Mouse (Mus musculus): ENCODE results near the gene Dcaf6.

Dcaf6 gene

DNA sequence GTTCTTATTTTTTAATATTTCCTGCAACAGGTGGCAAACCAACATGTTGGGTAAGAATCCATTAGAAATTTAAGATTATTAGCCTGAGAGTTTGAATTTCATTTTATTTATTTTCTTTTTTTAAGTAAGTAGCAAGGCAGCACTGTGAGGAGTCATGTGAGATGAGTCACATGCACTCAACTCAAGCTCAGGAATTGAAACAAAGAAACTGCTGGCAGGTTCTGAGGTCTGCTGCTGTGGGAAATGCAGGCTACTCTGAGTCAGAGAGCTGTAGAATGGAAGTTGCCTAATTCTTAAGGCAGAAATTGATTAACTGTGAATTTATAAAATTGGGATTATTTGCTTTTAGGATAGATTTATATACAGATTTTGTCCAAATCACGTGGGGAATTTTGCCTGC lies 27.4 kb downstream of the Dcaf6 start:
- in situ Hi-C loops (cut with MboI, MseI), result loop anchor here in 1 of 2 experiments (5.0 kb wide), 1 partner anchor 51 kb away; no protein-coding TSS in a partner anchor

DNA sequence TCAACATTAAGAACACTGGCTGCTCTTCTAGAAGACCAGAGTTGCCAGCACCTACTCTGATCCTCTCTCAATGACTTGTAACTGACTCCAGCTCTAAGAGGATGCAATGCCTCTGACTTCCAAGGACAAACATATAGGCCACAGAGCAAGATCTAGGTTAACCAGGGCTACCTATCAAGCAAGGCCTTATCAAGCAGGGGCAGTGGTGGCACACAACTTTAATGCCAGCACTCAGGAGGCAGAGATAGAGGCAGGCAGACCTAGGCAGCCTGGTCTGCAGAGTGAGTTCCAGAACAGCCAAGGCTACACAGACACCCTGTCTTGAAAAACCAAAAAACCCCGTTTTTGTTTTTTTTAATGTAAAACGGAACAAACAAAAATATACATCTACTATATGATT lies 34.0 kb downstream of the Dcaf6 start:
- in situ Hi-C loops (cut with MboI, MseI), result no loop called here

DNA sequence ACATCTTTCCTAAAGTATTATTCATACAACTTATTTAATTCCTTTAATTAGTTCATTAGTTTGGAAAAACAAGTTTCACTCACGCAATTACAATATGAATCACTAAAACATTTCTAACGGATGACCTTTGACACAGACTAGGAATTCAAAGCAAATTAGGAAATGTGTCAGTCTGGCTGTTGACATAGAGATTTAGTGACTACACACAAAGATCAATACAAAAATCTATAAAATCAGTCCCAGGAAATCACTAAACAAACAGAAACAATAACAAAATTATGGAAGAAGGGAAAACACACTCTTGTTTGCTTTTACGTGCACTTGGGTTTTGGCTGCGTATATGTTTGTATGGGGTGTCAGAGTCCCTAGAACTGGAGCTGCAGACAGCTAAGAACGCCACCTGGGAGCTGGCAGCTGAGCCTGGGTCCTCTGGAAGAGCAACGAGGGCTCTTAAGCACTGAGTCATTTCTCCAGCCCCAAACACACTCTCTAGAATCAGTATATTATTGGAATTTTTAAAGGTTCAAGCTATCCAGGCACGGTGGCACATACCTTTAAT lies 38.8 kb downstream of the Dcaf6 start:
- in situ Hi-C loops (cut with MboI, MseI), result no loop called here

DNA sequence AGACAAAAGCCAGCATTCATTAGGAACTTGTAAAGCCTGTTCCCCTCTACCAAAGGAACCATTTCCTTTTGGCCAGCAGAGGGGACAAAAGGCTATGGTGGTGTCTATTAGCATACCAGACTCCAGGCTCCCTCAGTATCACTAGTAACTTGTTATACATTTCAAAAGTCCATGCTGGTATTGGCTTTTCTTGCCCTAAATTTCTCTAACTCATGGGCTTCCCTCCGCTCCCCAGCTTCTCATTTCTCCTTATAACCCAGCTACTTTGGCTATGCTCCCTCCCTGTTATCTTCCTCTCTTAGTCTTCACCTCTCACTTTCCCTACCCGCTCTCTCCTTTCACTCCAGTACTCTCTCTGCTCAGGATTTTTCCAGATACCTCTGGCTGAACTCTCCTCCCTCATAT lies 63.9 kb downstream of the Dcaf6 start:
- in situ Hi-C loops (cut with MboI, MseI), result no loop called here

DNA sequence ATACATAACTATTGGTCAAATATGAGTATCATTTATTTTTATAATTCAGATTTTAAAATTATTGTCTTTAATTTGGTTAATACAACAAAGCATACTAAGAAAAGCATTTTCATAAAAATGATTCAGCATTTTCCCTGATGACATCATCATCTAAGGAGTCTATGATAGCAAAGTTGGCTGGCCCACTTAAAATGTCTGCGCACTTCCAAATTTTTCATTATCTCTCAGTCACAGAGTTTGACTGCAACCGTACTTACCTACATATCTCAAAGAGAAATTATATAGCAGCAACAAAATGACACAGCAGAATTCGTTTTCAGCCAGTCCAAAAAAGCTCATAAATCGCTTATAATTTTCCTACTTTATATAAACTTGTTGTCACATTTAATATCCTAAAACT lies 64.3 kb downstream of the Dcaf6 start:
- in situ Hi-C loops (cut with MboI, MseI), result no loop called here

DNA sequence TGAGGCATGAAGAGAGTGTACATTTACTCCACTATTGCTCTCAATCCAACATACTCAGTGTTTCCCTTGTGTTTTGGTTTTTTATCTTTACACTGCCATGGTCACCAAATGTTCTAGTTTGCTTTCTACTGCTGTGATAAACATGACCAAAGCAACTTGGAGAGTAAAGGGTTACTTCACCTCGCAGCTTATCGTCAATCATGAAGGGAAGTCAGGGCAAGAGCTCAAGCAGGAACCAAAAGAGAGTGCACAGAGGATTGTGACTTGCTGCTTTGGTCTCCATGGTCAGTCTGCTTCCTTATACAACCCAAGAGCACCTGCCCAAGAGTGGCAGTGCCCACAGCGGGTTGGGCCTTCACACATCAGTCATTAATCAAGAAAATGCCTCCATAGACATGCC lies 65.4 kb downstream of the Dcaf6 start:
- in situ Hi-C loops (cut with MboI, MseI), result no loop called here

DNA sequence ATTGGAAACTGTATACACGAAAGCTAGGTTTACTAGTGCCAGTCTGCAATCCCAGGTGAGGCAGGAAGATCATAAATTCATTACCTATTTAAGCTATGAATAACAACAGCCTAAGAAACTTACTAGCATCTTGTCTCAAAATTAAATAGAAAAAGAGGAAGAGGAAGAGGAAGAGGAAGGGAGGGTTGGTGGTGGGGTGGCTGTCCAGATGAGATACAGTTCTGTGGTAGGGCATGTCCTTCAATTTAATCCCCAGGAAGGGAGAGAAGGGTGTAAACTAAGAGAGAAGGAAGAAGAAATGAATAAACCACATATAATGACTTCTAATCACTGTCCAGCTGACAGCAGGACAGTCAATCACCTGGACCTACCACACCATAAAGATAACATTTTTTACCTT lies 67.2 kb downstream of the Dcaf6 start:
- in situ Hi-C loops (cut with MboI, MseI), result no loop called here

DNA sequence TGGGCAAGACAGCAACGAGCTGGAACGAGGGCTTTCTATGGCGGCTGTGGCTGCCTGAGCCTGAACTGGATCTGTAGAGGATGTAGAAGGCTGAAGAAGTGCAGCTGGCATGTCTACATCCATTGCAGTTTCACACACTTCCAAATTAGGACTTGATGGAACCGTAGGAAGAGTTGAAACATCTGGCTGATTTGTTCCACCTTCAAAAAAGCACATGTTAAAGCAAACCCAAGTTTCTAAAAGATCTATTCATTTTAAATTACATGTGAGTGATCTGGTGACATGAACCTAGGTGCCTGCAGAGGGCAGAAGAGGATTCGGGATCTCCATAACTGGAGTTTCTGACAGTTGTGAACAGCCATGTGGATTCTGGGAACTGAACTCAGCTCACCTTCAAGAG lies 71.6 kb downstream of the Dcaf6 start:
- in situ Hi-C loops (cut with MboI, MseI), result no loop called here

DNA sequence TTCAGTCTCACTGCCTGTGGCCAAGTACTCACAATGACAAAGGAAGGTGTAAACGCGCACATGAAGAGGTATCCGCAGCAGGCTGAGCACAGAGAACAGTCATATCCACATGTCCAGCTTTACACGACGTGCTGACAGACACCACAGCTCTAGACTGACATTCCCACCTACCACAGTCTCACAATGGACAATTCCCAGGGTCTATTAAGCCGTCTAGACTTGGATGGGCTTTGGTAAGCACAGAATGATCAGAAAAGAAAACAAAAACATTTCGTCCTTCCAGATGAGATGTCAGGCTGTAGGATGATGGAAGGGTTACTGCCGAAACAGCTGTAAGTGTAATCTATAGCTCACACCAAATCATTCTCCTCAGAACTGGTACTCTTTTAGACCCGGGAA lies 73.8 kb downstream of the Dcaf6 start:
- in situ Hi-C loops (cut with MboI, MseI), result no loop called here

DNA sequence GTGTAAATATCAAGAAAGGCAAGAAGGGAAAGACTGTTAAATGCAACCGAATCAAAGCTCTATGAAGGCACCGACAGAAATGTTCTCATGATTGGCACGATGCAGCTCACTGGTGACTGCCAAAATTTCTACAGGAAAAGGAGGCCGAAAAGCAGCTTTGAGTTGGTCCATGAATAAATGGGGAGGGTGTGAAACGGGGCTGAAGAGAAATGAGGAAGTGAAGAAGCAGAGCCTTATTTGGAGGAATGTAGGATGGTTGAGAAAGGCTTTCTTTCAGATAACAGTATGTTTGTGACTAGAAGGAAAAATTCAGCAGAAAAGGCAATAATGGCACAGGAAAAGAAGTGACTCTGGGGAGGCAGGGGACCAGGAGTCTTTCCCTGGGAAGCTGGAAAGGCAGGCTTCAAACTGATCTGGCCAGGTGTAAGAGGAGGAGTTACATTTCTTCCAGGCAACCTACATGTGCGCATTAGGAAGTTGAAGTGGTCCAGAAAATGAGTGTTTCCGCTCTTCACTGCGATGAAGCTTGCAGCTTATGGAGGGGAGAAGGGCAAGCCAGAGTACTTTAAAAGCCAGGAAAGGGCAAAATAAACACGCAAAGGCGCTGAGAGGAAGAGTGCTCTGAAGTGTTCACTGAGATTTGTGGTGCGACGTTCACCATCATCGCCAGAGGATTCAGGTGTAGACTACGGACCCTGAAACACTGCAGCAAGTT lies 74.3 kb downstream of the Dcaf6 start:
- in situ Hi-C loops (cut with MboI, MseI), result no loop called here

DNA sequence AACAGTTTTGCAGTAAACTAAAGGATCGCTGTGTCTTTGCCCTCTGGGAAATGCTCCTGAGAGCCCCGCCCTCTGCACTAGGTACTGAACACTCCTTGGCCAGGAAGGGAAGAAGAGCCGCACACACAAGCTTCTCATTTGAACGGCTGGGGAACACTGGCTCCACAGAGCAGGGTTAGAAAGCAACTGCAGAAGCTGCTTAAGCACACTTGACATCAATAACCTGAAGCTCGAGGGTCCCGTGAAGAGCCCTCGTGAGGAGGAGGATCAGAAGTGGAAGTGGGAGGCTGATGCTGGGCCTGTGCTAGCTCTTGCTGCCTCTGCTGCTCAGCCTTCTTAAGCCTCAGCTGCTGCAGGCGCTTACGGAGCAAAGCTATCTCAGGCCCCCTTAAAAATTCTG lies 86.4 kb downstream of the Dcaf6 start:
- in situ Hi-C loops (cut with MboI, MseI), result no loop called here

DNA sequence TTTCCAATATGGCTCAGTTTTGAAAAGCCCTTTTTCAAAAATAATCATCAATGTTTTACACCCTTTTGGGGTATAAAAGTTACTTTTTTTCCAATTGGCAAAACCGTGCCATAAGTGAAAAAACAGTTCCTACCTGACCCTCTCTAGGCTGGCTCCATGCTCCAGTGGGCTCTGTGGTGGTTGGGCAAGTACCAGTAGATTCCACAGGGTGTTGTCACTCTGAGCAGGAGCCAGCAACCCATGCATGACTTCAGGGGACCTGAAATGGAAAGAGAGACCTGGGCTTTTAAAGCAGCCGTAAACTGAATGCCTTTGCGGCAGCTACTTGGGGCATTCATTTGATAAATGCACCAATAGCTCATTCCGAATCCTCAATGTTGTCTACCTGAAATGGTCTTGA lies 89.3 kb downstream of the Dcaf6 start:
- in situ Hi-C loops (cut with MboI, MseI), result no loop called here

DNA sequence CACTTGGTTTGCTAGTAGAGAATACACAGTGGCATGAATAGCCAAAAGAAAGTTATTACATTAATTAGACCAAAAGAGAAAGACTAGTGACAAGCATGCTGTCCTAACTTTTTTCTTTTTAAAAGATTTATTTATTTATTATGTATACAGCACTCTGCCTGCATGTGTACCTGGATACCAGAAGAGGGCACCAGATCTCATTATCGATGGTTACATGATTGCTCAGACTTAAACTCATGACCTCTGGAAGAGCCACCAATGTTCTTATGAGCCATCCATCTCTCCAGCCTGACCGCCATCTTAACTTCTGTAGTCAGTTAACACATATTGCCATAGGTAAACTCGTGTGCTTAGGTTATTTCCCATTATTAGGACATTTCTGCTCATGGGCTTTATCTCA lies 95.2 kb downstream of the Dcaf6 start:
- in situ Hi-C loops (cut with MboI, MseI), result no loop called here

DNA sequence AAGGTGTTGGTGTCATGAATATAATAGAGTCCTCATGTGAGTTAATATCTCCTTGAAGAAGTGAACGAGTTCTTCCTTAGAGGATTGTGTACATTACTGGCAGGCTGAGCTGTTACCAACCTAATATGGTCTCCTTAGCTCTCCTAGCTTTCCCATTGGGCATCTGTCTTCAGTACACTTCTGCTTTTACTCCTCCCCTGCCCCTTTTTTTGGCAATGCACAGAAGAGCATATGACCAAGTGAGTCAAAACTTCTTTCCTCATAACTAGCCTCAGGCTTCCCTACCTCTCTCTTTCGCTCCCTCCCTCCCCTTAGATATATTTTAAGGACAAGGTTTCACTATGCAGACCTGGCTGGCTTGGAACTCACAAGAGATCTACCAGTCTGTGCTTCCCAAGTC lies 97.0 kb downstream of the Dcaf6 start:
- in situ Hi-C loops (cut with MboI, MseI), result no loop called here

DNA sequence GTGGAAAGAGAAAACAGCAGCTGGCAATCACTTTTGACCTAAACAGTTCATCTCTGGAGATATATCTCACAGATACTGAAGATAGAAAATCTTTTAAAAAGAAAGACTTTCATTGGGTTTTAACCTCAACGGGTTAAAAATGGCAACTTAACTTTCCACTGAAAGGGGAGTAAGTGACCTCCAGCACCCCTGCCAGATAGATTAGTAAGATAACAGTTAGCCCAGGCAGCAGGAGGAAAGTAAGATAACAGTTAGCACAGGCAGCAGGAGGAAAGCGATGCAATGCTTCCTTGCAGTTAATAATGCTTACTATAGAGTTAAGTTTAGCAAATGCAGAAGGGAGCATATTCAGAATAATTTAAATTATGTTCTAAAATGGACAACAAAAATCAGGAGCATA lies 103.9 kb downstream of the Dcaf6 start:
- in situ Hi-C loops (cut with MboI, MseI), result no loop called here

DNA sequence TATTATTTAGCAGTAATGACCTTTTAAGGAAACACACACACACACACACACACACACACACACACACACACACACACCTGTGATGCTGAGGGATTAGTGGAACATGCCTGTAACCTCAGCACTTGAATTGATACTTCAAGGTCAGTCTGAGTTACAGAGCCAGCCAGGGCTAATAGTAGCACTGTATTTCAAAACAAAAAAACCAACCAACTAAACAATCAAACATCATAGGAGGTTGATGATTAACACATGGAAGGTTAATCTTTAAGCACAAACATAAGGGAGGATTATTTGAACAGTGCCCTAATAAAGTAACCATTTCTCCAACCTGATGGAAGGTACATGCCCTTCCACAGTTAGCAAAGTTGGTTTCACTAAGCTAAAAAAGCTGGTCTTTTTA lies 111.6 kb downstream of the Dcaf6 start:
- in situ Hi-C loops (cut with MboI, MseI), result no loop called here

DNA sequence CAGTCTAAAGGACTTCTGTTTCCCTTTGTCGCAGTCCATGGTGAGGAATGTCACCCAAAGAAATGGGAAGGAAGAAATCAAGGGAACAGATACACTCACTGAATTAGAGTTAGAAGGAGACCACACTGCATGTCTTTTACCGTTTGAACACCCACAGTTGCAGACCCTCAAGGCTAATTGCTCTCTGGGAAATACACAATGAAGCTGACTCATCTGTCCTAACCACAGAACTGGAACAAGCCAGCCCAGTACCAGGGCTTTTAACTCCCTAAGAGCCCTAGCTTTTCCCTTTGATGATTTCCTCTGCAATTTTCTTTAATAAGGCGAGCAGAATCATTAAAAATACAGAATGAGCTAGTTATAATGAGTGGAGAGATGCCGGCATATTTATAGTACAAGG lies 115.8 kb downstream of the Dcaf6 start:
- in situ Hi-C loops (cut with MboI, MseI), result no loop called here

DNA sequence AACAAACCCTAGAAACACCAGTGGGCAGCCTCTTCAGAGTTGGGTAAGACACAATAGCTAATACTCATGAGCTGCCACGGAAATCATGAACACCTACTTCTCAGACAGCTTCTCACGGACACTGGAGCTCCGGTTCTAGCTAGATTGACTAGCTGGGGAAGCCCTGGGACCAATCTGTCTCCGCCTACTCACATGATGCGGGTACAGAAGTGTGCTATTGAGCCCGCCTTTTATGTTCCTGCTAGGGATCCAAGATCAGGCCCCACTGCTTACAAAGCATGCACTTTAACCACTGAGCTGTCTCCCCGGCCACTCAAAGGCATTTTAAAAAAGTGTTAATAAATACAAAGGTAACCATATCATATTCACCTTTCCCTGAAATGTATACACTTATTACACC lies 118.1 kb downstream of the Dcaf6 start:
- in situ Hi-C loops (cut with MboI, MseI), result no loop called here

DNA sequence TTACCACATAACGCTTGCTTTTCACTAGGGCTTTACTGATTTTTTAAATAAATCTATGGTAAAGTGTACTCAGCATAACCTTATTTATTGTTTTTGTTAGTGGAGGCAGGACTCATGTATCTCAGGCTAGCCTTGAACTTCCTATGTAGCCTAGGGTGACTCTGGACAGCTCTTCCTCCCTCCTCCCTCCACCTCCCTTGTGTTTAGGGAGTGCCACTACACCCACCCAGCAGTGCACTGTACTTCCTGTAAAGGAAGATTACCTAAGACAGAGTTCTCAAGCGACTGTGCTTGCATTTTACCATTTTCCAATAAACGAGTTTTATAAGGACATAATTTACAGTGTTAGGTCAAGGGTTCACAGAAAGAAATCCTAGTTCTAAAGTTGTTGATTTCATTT lies 127.5 kb downstream of the Dcaf6 start:
- in situ Hi-C loops (cut with MboI, MseI), result no loop called here

DNA sequence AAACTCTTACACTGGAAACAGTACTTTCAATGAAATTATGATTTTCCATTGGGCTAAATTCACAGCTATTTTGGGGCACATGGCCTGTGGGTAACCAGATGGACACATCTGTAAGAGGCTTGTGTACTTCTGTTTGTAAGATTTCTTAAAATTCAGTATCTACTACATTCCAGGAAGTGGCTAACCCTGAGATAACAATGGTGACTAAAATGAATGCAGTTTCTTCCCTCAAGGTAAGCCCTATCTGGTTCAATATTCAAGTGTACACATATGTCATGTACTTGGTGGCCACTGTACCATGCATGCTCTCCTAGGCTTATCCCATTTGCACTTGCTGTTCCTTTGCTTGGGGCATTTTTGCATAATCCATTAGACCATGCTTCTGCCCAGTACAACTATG lies 129.4 kb downstream of the Dcaf6 start:
- in situ Hi-C loops (cut with MboI, MseI), result no loop called here

DNA sequence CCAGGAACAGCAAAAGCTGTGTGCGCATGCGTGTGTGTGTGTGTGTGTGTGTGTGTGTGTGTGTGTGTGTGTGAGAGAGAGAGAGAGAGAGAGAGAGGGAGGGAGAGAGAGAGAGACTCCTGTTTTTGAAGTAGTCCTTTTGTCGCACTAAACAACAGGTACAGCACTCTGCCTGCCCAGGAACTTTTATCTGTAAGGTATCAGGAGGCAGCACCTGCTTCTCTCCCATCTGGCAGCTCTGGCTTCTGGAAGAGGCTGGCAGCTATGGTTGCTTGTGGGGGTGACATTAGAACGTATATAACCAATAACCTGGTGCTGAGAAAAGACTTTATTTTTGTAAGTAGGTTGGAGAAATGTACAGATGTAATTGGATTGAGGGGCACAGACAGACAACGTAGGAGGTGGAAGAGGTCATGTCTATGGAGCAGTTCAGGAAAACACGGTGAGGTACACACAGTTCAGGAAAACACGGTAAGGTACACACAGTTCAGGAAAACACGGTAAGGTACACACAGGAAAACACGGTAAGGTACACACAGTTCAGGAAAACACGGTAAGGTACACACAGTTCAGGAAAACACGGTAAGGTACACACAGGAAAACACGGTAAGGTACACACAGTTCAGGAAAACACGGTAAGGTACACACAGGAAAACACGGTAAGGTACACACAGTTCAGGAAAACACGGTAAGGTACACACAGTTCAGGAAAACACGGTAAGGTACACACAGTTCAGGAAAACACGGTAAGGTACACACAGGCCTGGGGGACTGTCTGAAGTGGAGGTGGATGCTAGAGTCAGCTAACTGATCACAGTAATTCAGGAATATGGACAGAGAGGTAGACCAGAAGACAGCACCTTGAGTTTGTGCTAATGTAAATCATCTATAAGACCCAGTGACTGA lies 131.6 kb downstream of the Dcaf6 start:
- in situ Hi-C loops (cut with MboI, MseI), result loop anchor here in 1 of 2 experiments (10.0 kb wide), 1 partner anchor 414 kb away; no protein-coding TSS in a partner anchor

DNA sequence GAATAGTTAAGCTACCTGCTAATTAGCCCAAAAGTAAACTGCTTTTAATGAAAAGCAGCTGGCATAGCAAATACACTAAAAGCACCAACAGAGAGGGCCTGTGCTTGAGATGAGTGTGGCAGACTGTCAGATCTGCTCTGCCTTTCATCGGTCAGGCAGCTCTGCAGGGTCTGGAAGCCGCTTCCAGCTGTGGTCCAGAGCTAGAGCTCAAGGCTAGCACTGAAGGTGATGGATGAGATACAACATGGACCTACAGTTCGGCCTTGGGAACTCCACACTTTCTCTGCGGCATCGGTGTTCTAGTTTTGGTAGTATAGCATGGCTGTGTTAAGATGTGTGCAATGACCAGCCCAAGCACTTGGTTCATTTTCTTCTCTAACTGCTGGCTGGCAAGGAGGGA lies 132.4 kb downstream of the Dcaf6 start:
- in situ Hi-C loops (cut with MboI, MseI), result loop anchor here in 1 of 2 experiments (10.0 kb wide), 1 partner anchor 413 kb away; no protein-coding TSS in a partner anchor

Data from T-helper 17 cell (primary cell).